Mouse (Mus musculus): Measurements from ENCODE around the gene Cstad.

GRCm38 (mm10) chr2:30626058-30626675 lies 31.3 kb downstream of the Cstad start:
- TF ChIP-seq CTCF (IDR thresholded peaks at IDR 0.05; ENCODE audit: control insufficient read depth, insufficient read depth, insufficient replicate concordance, low read depth, low read length) (no peak), POLR2A (IDR thresholded peaks at IDR 0.05; ENCODE audit: control insufficient read depth, low read depth, low read length) (no peak)
